Mouse (Mus musculus) heart, adult 2 months (tissue): ENCODE results near the gene Bst2.

ENCODE experiments used
- CTCF ChIP-seq: fragments of 200-600 bp; IDR thresholded peaks from 2 replicates; pipeline ENCODE4 v1.8.1; 2022; ENCODE audit warnings: antibody characterized with exemption, mild to moderate bottlenecking, moderate library complexity
- EP300 ChIP-seq: fragments of 200-500 bp; IDR thresholded peaks from 2 replicates; pipeline ENCODE4 v1.6.1; 2011; ENCODE audit warnings: low read depth, low read length, control low read depth; ENCODE audit not compliant: insufficient read depth
- POLR2A ChIP-seq: fragments of 200-500 bp; IDR thresholded peaks from 2 replicates; pipeline ENCODE4 v1.6.1; 2011; ENCODE audit warnings: mild to moderate bottlenecking, low read depth, low read length, control low read depth; ENCODE audit not compliant: insufficient read depth

- peak; percentile 73 for TF ChIP-seq CTCF
- no peak for TF ChIP-seq EP300
- TF ChIP-seq POLR2A, result no peak
These were observed 49.6 kb upstream of the Bst2 start for GRCm38 (mm10) chr8:71586891-71587290.
